ENCODE assay signal across 8 mouse cellular contexts in genomic region chr2:151979470-151980354, GRCm38 (mm10). TPM values are rescaled to one million over a fixed set of nuclear protein-coding genes. Genes with fewer than 3 reads are reported as not detected.
DNase-seq lines count a peak whose midpoint lies in the region; ATAC-seq and TF ChIP-seq lines count a peak whose summit lies in the region.

Gene Fam110a, minus strand, starts transcription at chr2:151980219.

- H3K27me3 ChIP-seq in embryonic facial prominence, embryonic 15.5 days: 0 out of 2 replicates have a peak, but pooled peaks cover 5% of the 10 kb centered on the region
- H3K27me3 ChIP-seq in limb, embryonic 12.5 days: peaks cover 6% of the 10 kb centered on the region; the same call in 1 of the 2 replicates
- no peaks in the 10 kb centered on the region for H3K27me3 ChIP-seq in midbrain, embryonic 14.5 days (ENCODE audit: control insufficient read depth, insufficient read depth, low read length)

- peak; percentile 41; the same call in 1 of the 2 replicates for TF ChIP-seq POLR2A in bone marrow, adult 2 months (IDR thresholded peaks at IDR 0.05; ENCODE audit: borderline replicate concordance, control insufficient read depth, low read depth, low read length)

- H3K4me3 ChIP-seq in bone marrow, adult 2 months (replicated peaks; ENCODE audit: control insufficient read depth, low read depth, low read length): peak within 1 kb of the TSS; percentile 85
- peak within 1 kb of the TSS; percentile 74 for H3K4me3 ChIP-seq in embryonic facial prominence, embryonic 15.5 days (replicated peaks)
- peak within 1 kb of the TSS; percentile 74 for H3K4me3 ChIP-seq in limb, embryonic 12.5 days (replicated peaks)
- peak within 1 kb of the TSS; percentile 77 for H3K4me3 ChIP-seq in midbrain, embryonic 14.5 days (replicated peaks; ENCODE audit: low read depth, low read length)

- H3K4me2 ChIP-seq in embryonic facial prominence, embryonic 15.5 days (replicated peaks): peak within 1 kb of the TSS; percentile 84
- H3K4me2 ChIP-seq in limb, embryonic 12.5 days: peak within 1 kb of the TSS; percentile 82
- H3K4me2 ChIP-seq in midbrain, embryonic 14.5 days (ENCODE audit: low read length): peak within 1 kb of the TSS; percentile 88

- DNase-seq in 416B (ENCODE audit: low read depth): peak; percentile 83
- DNase-seq in heart, adult 8-10 months (ENCODE audit: low spot score): peak; percentile 92
- DNase-seq in kidney, adult 8-10 months: peak; percentile 93 to 95
- peak; percentile 94 for DNase-seq in midbrain, embryonic 14.5 days
- DNase-seq in spleen, adult 12 weeks (ENCODE audit: low spot score): peak; percentile 74

- peak; percentile 73 for ATAC-seq in embryonic facial prominence, embryonic 15.5 days (ENCODE audit: insufficient number of reproducible peaks, low FRiP score, low TSS enrichment, low read depth)
- peak; percentile 70 for ATAC-seq in limb, embryonic 12.5 days (ENCODE audit: insufficient number of reproducible peaks, insufficient read depth, low FRiP score, low TSS enrichment, low read depth)
- peak; percentile 89 for ATAC-seq in midbrain, embryonic 14.5 days (ENCODE audit: low FRiP score, low TSS enrichment)

- no peak for TF ChIP-seq CTCF in bone marrow, adult 2 months (IDR thresholded peaks at IDR 0.05; ENCODE audit: control insufficient read depth, insufficient read depth, low read length)

- WGBS in bone marrow, adult 2 months: under 1% methylated on average over 46 of the region's 46 CpGs
- under 1% methylated on average over 45 of the region's 46 CpGs for WGBS in embryonic facial prominence, embryonic 15.5 days
- under 1% methylated on average over 46 of the region's 46 CpGs for WGBS in limb, embryonic 12.5 days
- WGBS in midbrain, embryonic 14.5 days: 1% methylated on average over 46 of the region's 46 CpGs

- no peaks in the 10 kb centered on the region for H3K36me3 ChIP-seq in embryonic facial prominence, embryonic 15.5 days
- no peaks in the 10 kb centered on the region for H3K36me3 ChIP-seq in limb, embryonic 12.5 days
- no peaks in the 10 kb centered on the region for H3K36me3 ChIP-seq in midbrain, embryonic 14.5 days (ENCODE audit: control insufficient read depth, insufficient read depth, low read length)

- no peaks in the 10 kb centered on the region for H3K9me3 ChIP-seq in embryonic facial prominence, embryonic 15.5 days (replicated peaks)
- no peaks in the 10 kb centered on the region for H3K9me3 ChIP-seq in limb, embryonic 12.5 days
- no peaks in the 10 kb centered on the region for H3K9me3 ChIP-seq in midbrain, embryonic 14.5 days (ENCODE audit: control insufficient read depth, low read length)

- peak within 1 kb of the TSS; percentile 64 for H3K27ac ChIP-seq in bone marrow, adult 2 months (ENCODE audit: control insufficient read depth, insufficient read depth, low read depth, low read length, poor library complexity)
- peak within 1 kb of the TSS; percentile 22; the same call in 1 of the 2 replicates for H3K27ac ChIP-seq in embryonic facial prominence, embryonic 15.5 days (replicated peaks)
- H3K27ac ChIP-seq in limb, embryonic 12.5 days: 0 out of 2 replicates have a peak within 1 kb of the TSS, but pooled peaks have one; percentile 13
- peak within 1 kb of the TSS; percentile 78 for H3K27ac ChIP-seq in midbrain, embryonic 14.5 days (replicated peaks; ENCODE audit: low read depth, low read length)

- peak within 1 kb of the TSS; percentile 66 for H3K9ac ChIP-seq in embryonic facial prominence, embryonic 15.5 days
- H3K9ac ChIP-seq in limb, embryonic 12.5 days (replicated peaks): peak within 1 kb of the TSS; percentile 70
- peak within 1 kb of the TSS; percentile 79 for H3K9ac ChIP-seq in midbrain, embryonic 14.5 days (replicated peaks; ENCODE audit: low read length)

- H3K4me1 ChIP-seq in bone marrow, adult 2 months (ENCODE audit: control insufficient read depth, insufficient read depth, low read length): peaks cover 11% of the 10 kb centered on the region; the same call in 1 of the 2 replicates
- peaks cover 35% of the 10 kb centered on the region for H3K4me1 ChIP-seq in embryonic facial prominence, embryonic 15.5 days
- H3K4me1 ChIP-seq in limb, embryonic 12.5 days (replicated peaks): peaks cover 30% of the 10 kb centered on the region
- H3K4me1 ChIP-seq in midbrain, embryonic 14.5 days (ENCODE audit: control insufficient read depth, insufficient read depth, low read length): peaks cover 24% of the 10 kb centered on the region

RNA-seq across cellular contexts. Expression of gene Fam110a, which starts in this region (rescaled TPM):
- 3.0 and 13.0 TPM in 2 replicates for polyA plus RNA-seq in bone marrow, adult 2 months (2011; ENCODE audit: insufficient read depth, insufficient read length, low replicate concordance, missing spikeins)
- polyA plus RNA-seq in embryonic facial prominence, embryonic 15.5 days (2015; fragmentation: Nextera tagmentation; extraction: Ambion mirVana): 29.5 and 30.7 TPM in 2 replicates
- total RNA-seq in heart, adult 8-10 months (2022): 1 to 10 TPM; 2.8 to 5.0 (median 4.3) TPM
- 29.3 and 31.7 TPM in 2 replicates for polyA plus RNA-seq in limb, embryonic 12.5 days (2016; fragmentation: Nextera tagmentation; extraction: Ambion mirVana)
- polyA plus RNA-seq in midbrain, embryonic 14.5 days (2014; fragmentation: Nextera tagmentation; extraction: Ambion mirVana): 55.8 and 67.5 TPM in 2 replicates

Comparison
In these comparisons a context has a peak if more than half of its experiments do, and no peak if none do; other contexts are left out.
1. Peak in every context shown above with its lines: DNase-seq, ATAC-seq, H3K4me3 ChIP-seq and H3K27ac ChIP-seq.
2. H3K27ac ChIP-seq: peak in every context shown above with its lines; median percentile 78 in midbrain, embryonic 14.5 days; 64 in bone marrow, adult 2 months; 22 in embryonic facial prominence, embryonic 15.5 days; 13 in limb, embryonic 12.5 days.